Mouse (Mus musculus): ENCODE data around the gene Tmc2.

- no peak for TF ChIP-seq EP300 (IDR thresholded peaks at IDR 0.05; ENCODE audit: low read depth)
- no peak for TF ChIP-seq CTCF (IDR thresholded peaks at IDR 0.05; ENCODE audit: low read depth)
Observed at GRCm38 (mm10) chr2:130207376-130207775, 12.4 kb downstream of the Tmc2 start.

Data from liver, embryonic 14.5 days (tissue).